Mouse (Mus musculus) G1E (cell line): ENCODE measurements around the gene Maml3. TPM values are rescaled to one million over a fixed set of nuclear protein-coding genes. Genes with fewer than 3 reads are reported as not detected.

Experiments
- ATAC-seq: 2 replicates; pipeline ENCODE4 v1.8.0; 2016; ENCODE audit warnings: mild to moderate bottlenecking; ENCODE audit not compliant: insufficient number of reproducible peaks, poor library complexity, low FRiP score, severe bottlenecking; ENCODE audit errors: extremely low read depth
- DNase-seq: peaks from one replicate; pipeline ENCODE4 v3.0.0; 2012; ENCODE audit warnings: low spot score
- H3K27me3 ChIP-seq: 2 replicates; pipeline ENCODE4 v1.6.1; 2012; ENCODE audit warnings: mild to moderate bottlenecking, low read length, inconsistent platforms; ENCODE audit not compliant: insufficient read depth
- H3K36me3 ChIP-seq: replicated peaks from 2 replicates; pipeline ENCODE3; 2012; ENCODE audit warnings: mild to moderate bottlenecking, inconsistent platforms
- H3K4me1 ChIP-seq: 2 replicates; pipeline ENCODE4 v1.6.1; 2012; ENCODE audit warnings: low read depth, low read length, inconsistent platforms, mixed read lengths; ENCODE audit not compliant: insufficient read depth
- H3K4me3 ChIP-seq: 2 replicates; pipeline ENCODE4 v1.5.1; 2012; ENCODE audit warnings: low read depth, mild to moderate bottlenecking, inconsistent platforms, low read length, moderate library complexity, mixed read lengths
- H3K9me3 ChIP-seq: replicated peaks from 2 replicates; pipeline ENCODE4 v1.6.1; 2012; ENCODE audit warnings: inconsistent platforms
- CTCF ChIP-seq: IDR thresholded peaks from 2 replicates; pipeline ENCODE4 v1.5.1; 2012; ENCODE audit warnings: low read depth, low read length, inconsistent platforms, mixed read lengths
- GATA1 ChIP-seq: IDR thresholded peaks from 2 replicates; pipeline ENCODE4 v1.6.1; 2012; ENCODE audit warnings: borderline replicate concordance, low read length, inconsistent platforms, mixed read lengths
- GATA2 ChIP-seq: IDR thresholded peaks from 2 replicates; pipeline ENCODE4 v1.6.1; 2012; ENCODE audit warnings: low read depth, low read length, inconsistent platforms, borderline replicate concordance
- POLR2AphosphoS5 ChIP-seq: IDR thresholded peaks from 2 replicates; pipeline ENCODE4 v1.6.1; 2012; ENCODE audit warnings: low read depth, low read length, inconsistent platforms; ENCODE audit not compliant: insufficient replicate concordance
- TAL1 ChIP-seq: conservative IDR thresholded peaks from 2 replicates; pipeline ENCODE4 v1.6.1; 2012; ENCODE audit warnings: low read depth, low read length, inconsistent platforms, mixed read lengths
- polyA plus RNA-seq: library from polyadenylated mRNA; stranded (reverse); fragments of >175 nt; gene quantifications from 2 replicates; pipeline ENCODE4 v1.2.3, GENCODE M21; 2012
- total RNA-seq, 2 experiments: library from RNA; stranded (forward) in 1 of 2; stranded (reverse) in 1 of 2; fragments of 200-1000 nt in 1 of 2; fragments of >200 nt in 1 of 2; fragmentation: Nextera tagmentation in 1 of 2; gene quantifications; 2 replicates each; pipeline ENCODE4 v1.2.3; 2014 to 2017

Gene Maml3
- total and polyA plus RNA-seq, 3 experiments, result 0.01 to 0.49 TPM; not detected in 1

DNA sequence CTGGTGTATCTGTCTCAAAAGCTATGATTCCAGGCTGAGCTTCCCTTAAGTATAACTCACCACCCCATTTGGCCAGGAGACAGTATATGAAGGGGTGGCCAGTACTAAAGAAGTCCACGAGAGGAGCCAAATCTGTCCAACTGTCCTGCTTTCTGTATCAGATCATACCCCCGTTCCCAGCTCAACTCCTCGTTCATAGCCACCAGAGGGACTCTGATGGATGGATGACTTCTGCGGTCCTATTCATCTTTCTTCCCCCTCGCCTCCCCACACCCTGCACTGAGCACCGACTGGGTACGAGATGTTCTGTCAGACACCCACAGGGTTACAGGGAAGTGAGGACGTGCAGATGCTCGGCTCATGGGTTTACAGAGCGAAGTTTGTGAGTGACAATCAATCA, 74.8 kb downstream of the Maml3 start:
- ATAC-seq, result no peak
- Histone ChIP-seq H3K4me3 (no peak overlapping the region), H3K36me3 (no peaks in the 10 kb centered on the region), H3K27me3 (0 out of 2 replicates have a peak, but pooled peaks cover under 1% of the 10 kb centered on the region), H3K9me3 (no peaks in the 10 kb centered on the region), H3K4me1 (no peaks in the 10 kb centered on the region)
- DNase-seq, result no peak
- TF ChIP-seq GATA2 (no peak), POLR2AphosphoS5 (no peak), GATA1 (no peak), TAL1 (no peak), CTCF (no peak)

DNA sequence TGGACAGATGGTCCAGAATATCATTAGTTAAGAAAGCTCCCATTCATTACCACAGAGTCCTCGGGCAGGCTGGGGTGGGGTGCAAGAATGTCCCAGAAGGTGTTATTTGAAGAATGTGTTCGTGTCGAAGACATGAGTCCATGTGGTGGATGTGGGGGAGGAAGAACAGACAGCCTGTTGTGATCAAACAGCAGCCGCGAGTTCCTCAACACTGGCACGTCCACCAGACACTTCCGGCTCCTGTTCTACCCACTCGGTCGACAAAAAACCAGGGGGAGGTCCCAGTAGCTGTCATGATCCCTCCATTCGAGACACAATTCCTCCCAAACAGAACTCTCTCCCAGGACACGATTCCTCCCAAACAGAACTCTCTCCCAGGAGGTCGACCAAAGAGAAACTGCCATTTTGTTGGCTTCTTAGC, 75.2 kb downstream of the Maml3 start:
- ATAC-seq, result no peak

DNA sequence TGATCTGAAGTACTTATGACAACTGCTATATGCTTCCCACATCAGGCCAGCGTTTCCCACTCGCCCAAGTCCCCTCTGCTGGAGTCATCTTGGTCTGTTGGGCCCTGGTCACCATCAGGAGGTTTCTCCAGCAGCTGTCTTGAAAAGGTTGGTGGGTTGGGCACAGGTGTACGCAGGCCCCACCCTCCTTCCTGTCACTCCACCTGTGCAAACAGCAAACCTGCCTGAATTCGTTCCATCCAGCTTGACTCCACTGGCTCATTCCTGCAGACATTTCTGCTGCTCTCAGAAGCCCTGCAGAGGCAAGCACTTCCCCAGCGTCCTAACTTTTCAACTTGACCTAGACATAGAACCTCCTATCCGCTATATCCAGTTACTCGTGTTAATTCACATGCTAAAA, 76.9 kb downstream of the Maml3 start:
- DNase-seq (no peak), ATAC-seq (no peak)
- H3K4me3 ChIP-seq, result no peak overlapping the region
- no peaks in the 10 kb centered on the region for H3K4me1 ChIP-seq
- no peaks in the 10 kb centered on the region for H3K36me3 ChIP-seq
- no peaks in the 10 kb centered on the region for H3K27me3 ChIP-seq
- no peaks in the 10 kb centered on the region for H3K9me3 ChIP-seq
- TF ChIP-seq CTCF (no peak), POLR2AphosphoS5 (no peak), TAL1 (no peak), GATA1 (no peak), GATA2 (no peak)

More for the DNA sequence above, 75.2 kb downstream of the Maml3 start:
- Histone ChIP-seq H3K4me1 (no peaks in the 10 kb centered on the region), H3K36me3 (no peaks in the 10 kb centered on the region), H3K9me3 (no peaks in the 10 kb centered on the region), H3K4me3 (no peak overlapping the region), H3K27me3 (no peaks in the 10 kb centered on the region)
- no peak for DNase-seq
- TF ChIP-seq GATA2, result no peak
- TF ChIP-seq TAL1, result no peak
- TF ChIP-seq GATA1, result no peak
- TF ChIP-seq CTCF, result no peak
- no peak for TF ChIP-seq POLR2AphosphoS5

DNA sequence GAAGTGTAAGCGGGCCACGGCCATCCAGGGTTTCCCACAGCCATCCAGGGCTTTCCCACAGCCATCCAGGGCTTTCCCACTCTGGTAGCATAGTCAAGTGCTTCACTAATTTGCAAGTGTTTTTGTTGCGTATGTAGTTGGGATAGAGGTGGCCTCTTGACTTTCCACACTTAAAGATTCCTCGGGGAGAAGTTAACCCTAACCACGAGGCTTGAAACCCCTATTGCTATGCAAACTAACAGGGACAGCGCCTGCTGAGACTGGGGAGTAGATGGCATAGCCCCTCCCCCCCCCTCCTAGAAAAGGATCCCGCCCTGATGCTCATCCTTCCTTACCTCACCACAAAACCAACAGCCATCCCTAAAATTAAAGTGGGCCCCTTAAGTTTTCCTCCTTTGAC, 82.4 kb downstream of the Maml3 start:
- Histone ChIP-seq H3K4me3 (no peak overlapping the region), H3K36me3 (no peaks in the 10 kb centered on the region), H3K4me1 (no peaks in the 10 kb centered on the region), H3K27me3 (no peaks in the 10 kb centered on the region), H3K9me3 (no peaks in the 10 kb centered on the region)
- TF ChIP-seq POLR2AphosphoS5 (no peak), CTCF (no peak), GATA2 (no peak), TAL1 (no peak), GATA1 (no peak)
- ATAC-seq, result no peak
- DNase-seq, result no peak

DNA sequence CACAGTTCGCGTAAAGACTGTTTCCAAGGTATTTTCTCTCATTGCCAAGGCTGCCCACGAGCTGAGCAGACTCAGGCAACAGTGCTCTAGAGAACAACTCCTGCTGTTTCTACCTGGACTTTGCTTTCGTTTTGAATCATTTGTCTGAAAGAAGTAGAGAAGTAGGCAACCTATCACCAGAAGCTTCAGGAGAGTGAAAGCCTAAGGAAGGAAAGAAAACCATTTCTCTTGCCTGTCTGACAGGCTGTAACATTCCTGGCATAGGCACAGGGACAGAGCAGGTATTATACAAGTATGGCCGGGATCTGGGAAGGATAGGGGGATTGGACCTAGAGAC, 86.8 kb downstream of the Maml3 start:
- H3K4me3 ChIP-seq, result no peak overlapping the region
- no peaks in the 10 kb centered on the region for H3K9me3 ChIP-seq
- H3K27me3 ChIP-seq, result no peaks in the 10 kb centered on the region
- H3K4me1 ChIP-seq, result no peaks in the 10 kb centered on the region
- no peak for TF ChIP-seq GATA1
- no peak for TF ChIP-seq GATA2
- no peak for TF ChIP-seq CTCF
- no peak for TF ChIP-seq POLR2AphosphoS5
- no peak for TF ChIP-seq TAL1
- DNase-seq (no peak), ATAC-seq (no peak)
- no peaks in the 10 kb centered on the region for H3K36me3 ChIP-seq

DNA sequence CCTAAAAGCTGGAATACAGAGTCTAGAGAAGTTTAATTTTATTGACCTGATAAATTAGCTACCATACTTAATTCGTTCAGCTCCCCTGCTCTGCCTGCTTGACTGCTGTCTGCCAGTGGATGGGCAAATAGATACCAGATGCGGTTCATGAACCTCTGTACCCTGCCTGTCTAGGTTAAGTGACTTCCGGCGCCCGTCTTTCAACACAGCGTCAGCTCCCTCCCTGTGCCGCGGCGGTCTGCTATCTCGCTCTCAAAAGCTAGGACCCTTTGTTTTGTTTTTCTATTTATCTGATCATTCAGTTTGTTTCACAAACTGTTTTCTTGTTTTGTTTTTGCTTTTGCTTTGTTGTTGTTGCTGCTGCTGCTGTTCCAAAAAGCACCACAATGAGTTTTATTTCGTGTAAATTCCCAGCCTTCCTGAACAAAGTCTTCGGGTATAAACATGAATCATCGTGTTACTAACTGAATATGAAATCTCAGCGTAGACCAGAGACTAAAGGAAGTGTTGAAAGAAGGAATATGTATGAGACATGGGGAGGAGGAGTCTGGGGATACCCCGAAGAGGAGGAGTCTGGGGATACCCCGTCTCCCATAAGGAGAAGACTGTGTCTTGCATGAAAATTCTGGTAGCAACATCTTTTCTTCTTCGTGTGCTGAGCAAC, 87.3 kb downstream of the Maml3 start:
- no peak for TF ChIP-seq CTCF
- TF ChIP-seq GATA1, result no peak
- no peak for TF ChIP-seq POLR2AphosphoS5
- TF ChIP-seq TAL1, result no peak
- TF ChIP-seq GATA2, result no peak
- Histone ChIP-seq H3K36me3 (no peaks in the 10 kb centered on the region), H3K9me3 (no peaks in the 10 kb centered on the region), H3K27me3 (no peaks in the 10 kb centered on the region), H3K4me1 (no peaks in the 10 kb centered on the region), H3K4me3 (no peak overlapping the region)
- no peak for ATAC-seq
- DNase-seq, result no peak
